Mouse (Mus musculus): ENCODE measurements around the gene Nudt7. TPM values are rescaled to one million over a fixed set of nuclear protein-coding genes. Genes with fewer than 3 reads are reported as not detected.

Nudt7 gene
- polyA plus RNA-seq, 1 experiment from 2014 or later: 17.4 TPM

GRCm38 (mm10) chr8:114121781-114122180, 11.6 kb upstream of the Nudt7 start:
- 83% methylated on average over 1 of the region's 1 CpGs for WGBS
- no peak for ATAC-seq (replicated peaks; ENCODE audit: low FRiP score)
- H3K27ac ChIP-seq: no peak overlapping the region

GRCm38 (mm10) chr8:114123611-114124010, 9.7 kb upstream of the Nudt7 start:
- ATAC-seq (replicated peaks; ENCODE audit: low FRiP score): no peak
- Histone ChIP-seq H3K9ac (no peak overlapping the region), H3K36me3 (no peaks in the 10 kb centered on the region), H3K4me1 (no peaks in the 10 kb centered on the region), H3K4me3 (replicated peaks) (no peak overlapping the region), H3K4me2 (no peak overlapping the region), H3K27me3 (no peaks in the 10 kb centered on the region), H3K9me3 (replicated peaks) (no peaks in the 10 kb centered on the region), H3K27ac (no peak overlapping the region)
- 58% methylated on average over 3 of the region's 3 CpGs for WGBS

More at GRCm38 (mm10) chr8:114121781-114122180, 11.6 kb upstream of the Nudt7 start:
- H3K36me3 ChIP-seq: no peaks in the 10 kb centered on the region
- no peaks in the 10 kb centered on the region for H3K27me3 ChIP-seq
- no peak overlapping the region for H3K4me3 ChIP-seq (replicated peaks)
- H3K4me2 ChIP-seq: no peak overlapping the region
- no peak overlapping the region for H3K9ac ChIP-seq
- H3K9me3 ChIP-seq (replicated peaks): no peaks in the 10 kb centered on the region
- H3K4me1 ChIP-seq: no peaks in the 10 kb centered on the region

GRCm38 (mm10) chr8:114124084-114124750, 9.1 kb upstream of the Nudt7 start:
- WGBS: 71% methylated on average over 4 of the region's 4 CpGs
- ATAC-seq (replicated peaks; ENCODE audit: low FRiP score): no peak

GRCm38 (mm10) chr8:114130838-114131237, 2.5 kb upstream of the Nudt7 start:
- Histone ChIP-seq H3K9me3 (replicated peaks) (no peaks in the 10 kb centered on the region), H3K27me3 (no peaks in the 10 kb centered on the region), H3K36me3 (no peaks in the 10 kb centered on the region), H3K4me2 (no peak overlapping the region), H3K27ac (no peak overlapping the region), H3K9ac (no peak overlapping the region), H3K4me3 (replicated peaks) (no peak overlapping the region), H3K4me1 (peaks cover 10% of the 10 kb centered on the region)
- ATAC-seq (replicated peaks; ENCODE audit: low FRiP score): no peak
- 77% methylated on average over 7 of the region's 7 CpGs for WGBS

More at GRCm38 (mm10) chr8:114124084-114124750, 9.1 kb upstream of the Nudt7 start:
- Histone ChIP-seq H3K36me3 (no peaks in the 10 kb centered on the region), H3K4me1 (no peaks in the 10 kb centered on the region), H3K27me3 (no peaks in the 10 kb centered on the region), H3K9ac (no peak overlapping the region), H3K9me3 (replicated peaks) (no peaks in the 10 kb centered on the region), H3K4me2 (no peak overlapping the region), H3K4me3 (replicated peaks) (no peak overlapping the region), H3K27ac (no peak overlapping the region)

- no peak overlapping the region for H3K27ac ChIP-seq
- no peak for ATAC-seq (replicated peaks; ENCODE audit: low FRiP score)
- H3K4me1 ChIP-seq: peaks cover 10% of the 10 kb centered on the region
- no peaks in the 10 kb centered on the region for H3K27me3 ChIP-seq
- H3K4me3 ChIP-seq (replicated peaks): no peak overlapping the region
- H3K9ac ChIP-seq: no peak overlapping the region
- no peak overlapping the region for H3K4me2 ChIP-seq
- WGBS: 90% methylated on average over 4 of the region's 4 CpGs
- H3K9me3 ChIP-seq (replicated peaks): no peaks in the 10 kb centered on the region
- H3K36me3 ChIP-seq: no peaks in the 10 kb centered on the region
These were observed 1.9 kb upstream of the Nudt7 start for GRCm38 (mm10) chr8:114131421-114131820.

GRCm38 (mm10) chr8:114133050-114133509, 277 bp upstream of the Nudt7 start:
- 25% methylated on average over 14 of the region's 14 CpGs for WGBS
- peak; percentile 24; the same call in 1 of the 2 replicates for ATAC-seq (replicated peaks; ENCODE audit: low FRiP score)

GRCm38 (mm10) chr8:114136750-114137149, 3.4 kb downstream of the Nudt7 start:
- no peaks in the 10 kb centered on the region for H3K9me3 ChIP-seq (replicated peaks)
- 94% methylated on average over 1 of the region's 1 CpGs for WGBS

More at GRCm38 (mm10) chr8:114133050-114133509, 277 bp upstream of the Nudt7 start:
- H3K27me3 ChIP-seq: no peaks in the 10 kb centered on the region
- H3K4me2 ChIP-seq: peak overlapping the region; percentile 87
- no peak overlapping the region for H3K27ac ChIP-seq
- H3K36me3 ChIP-seq: no peaks in the 10 kb centered on the region
- no peaks in the 10 kb centered on the region for H3K9me3 ChIP-seq (replicated peaks)
- H3K9ac ChIP-seq: no peak overlapping the region
- peaks cover 10% of the 10 kb centered on the region for H3K4me1 ChIP-seq
- H3K4me3 ChIP-seq (replicated peaks): peak overlapping the region; percentile 67

GRCm38 (mm10) chr8:114137181-114137580, 3.8 kb downstream of the Nudt7 start:
- H3K27me3 ChIP-seq: no peaks in the 10 kb centered on the region
- no peak overlapping the region for H3K27ac ChIP-seq
- 67% methylated on average over 5 of the region's 5 CpGs for WGBS
- H3K4me1 ChIP-seq: peaks cover 10% of the 10 kb centered on the region
- no peak overlapping the region for H3K4me3 ChIP-seq (replicated peaks)
- no peaks in the 10 kb centered on the region for H3K9me3 ChIP-seq (replicated peaks)
- ATAC-seq (replicated peaks; ENCODE audit: low FRiP score): no peak
- H3K9ac ChIP-seq: no peak overlapping the region
- no peak overlapping the region for H3K4me2 ChIP-seq
- H3K36me3 ChIP-seq: no peaks in the 10 kb centered on the region

More at GRCm38 (mm10) chr8:114136750-114137149, 3.4 kb downstream of the Nudt7 start:
- no peak overlapping the region for H3K4me2 ChIP-seq
- ATAC-seq (replicated peaks; ENCODE audit: low FRiP score): no peak
- no peaks in the 10 kb centered on the region for H3K27me3 ChIP-seq
- no peak overlapping the region for H3K27ac ChIP-seq
- peaks cover 10% of the 10 kb centered on the region for H3K4me1 ChIP-seq
- H3K4me3 ChIP-seq (replicated peaks): no peak overlapping the region
- no peak overlapping the region for H3K9ac ChIP-seq
- H3K36me3 ChIP-seq: no peaks in the 10 kb centered on the region

- H3K4me2 ChIP-seq: no peak overlapping the region
- H3K36me3 ChIP-seq: no peaks in the 10 kb centered on the region
- no peak overlapping the region for H3K9ac ChIP-seq
- H3K27ac ChIP-seq: no peak overlapping the region
- no peak for ATAC-seq (replicated peaks; ENCODE audit: low FRiP score)
- H3K9me3 ChIP-seq (replicated peaks): no peaks in the 10 kb centered on the region
- H3K27me3 ChIP-seq: no peaks in the 10 kb centered on the region
- WGBS: 54% methylated on average over 2 of the region's 2 CpGs
- no peak overlapping the region for H3K4me3 ChIP-seq (replicated peaks)
- H3K4me1 ChIP-seq: no peaks in the 10 kb centered on the region
These were observed 7.1 kb downstream of the Nudt7 start for GRCm38 (mm10) chr8:114140437-114140836.

GRCm38 (mm10) chr8:114142199-114142598, 8.8 kb downstream of the Nudt7 start:
- no peak for ATAC-seq (replicated peaks; ENCODE audit: low FRiP score)
- Histone ChIP-seq H3K4me2 (no peak overlapping the region), H3K27ac (no peak overlapping the region), H3K4me1 (no peaks in the 10 kb centered on the region), H3K9ac (no peak overlapping the region), H3K36me3 (no peaks in the 10 kb centered on the region), H3K27me3 (no peaks in the 10 kb centered on the region), H3K9me3 (replicated peaks) (no peaks in the 10 kb centered on the region), H3K4me3 (replicated peaks) (no peak overlapping the region)

- no peak for ATAC-seq (replicated peaks; ENCODE audit: low FRiP score)
- Histone ChIP-seq H3K4me2 (no peak overlapping the region), H3K9ac (no peak overlapping the region), H3K27me3 (no peaks in the 10 kb centered on the region), H3K9me3 (replicated peaks) (no peaks in the 10 kb centered on the region), H3K27ac (no peak overlapping the region), H3K36me3 (peaks cover 7% of the 10 kb centered on the region; the same call in 1 of the 2 replicates), H3K4me3 (replicated peaks) (no peak overlapping the region), H3K4me1 (no peaks in the 10 kb centered on the region)
- 76% methylated on average over 4 of the region's 4 CpGs for WGBS
These were observed 10.4 kb downstream of the Nudt7 start for GRCm38 (mm10) chr8:114143645-114144290.

GRCm38 (mm10) chr8:114153311-114154045, 20.1 kb downstream of the Nudt7 start:
- Histone ChIP-seq H3K27ac (no peak overlapping the region), H3K4me3 (replicated peaks) (no peak overlapping the region), H3K27me3 (no peaks in the 10 kb centered on the region), H3K4me1 (no peaks in the 10 kb centered on the region), H3K36me3 (peaks cover 3% of the 10 kb centered on the region; the same call in 1 of the 2 replicates), H3K9ac (no peak overlapping the region), H3K4me2 (no peak overlapping the region), H3K9me3 (replicated peaks) (no peaks in the 10 kb centered on the region)
- WGBS: 66% methylated on average over 6 of the region's 6 CpGs
- no peak for ATAC-seq (replicated peaks; ENCODE audit: low FRiP score)
